In the genomic region with DNA sequence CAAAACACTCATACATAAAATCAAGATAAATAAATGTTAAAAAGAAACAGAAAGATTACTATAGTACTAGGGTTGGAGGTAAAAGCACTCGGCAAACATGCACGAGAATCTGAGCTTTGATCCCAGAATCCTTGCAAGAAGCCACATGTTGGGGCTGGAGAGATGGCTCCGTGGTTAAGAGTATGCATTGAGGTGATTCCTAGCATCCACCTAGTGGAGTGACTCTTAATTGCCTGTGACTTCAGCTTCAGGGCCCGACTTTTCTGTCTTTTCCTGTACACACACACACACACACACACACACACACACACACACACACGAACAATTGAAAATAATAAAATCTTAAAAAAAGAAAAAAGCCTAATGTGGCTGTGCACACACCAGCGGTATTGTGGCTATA, we compare ENCODE assay signal across 27 mouse cellular contexts. TPM values are rescaled to one million over a fixed set of nuclear protein-coding genes. Genes with fewer than 3 reads are reported as not detected.
DNase-seq lines count a peak whose midpoint lies in the region; ATAC-seq and TF ChIP-seq lines count a peak whose summit lies in the region.
"Had no signal": no experiment of that assay in that cellular context is flagged by ENCODE, and none has a peak within 500 bp of the region (broad histone marks: within the 10 kb centered on the region; RNA-seq: fewer than 3 reads in every experiment).

No protein-coding gene starts in this region.

- TF ChIP-seq CTCF in stomach, postnatal 0 days (IDR thresholded peaks at IDR 0.05; ENCODE audit: low read depth): peak; percentile 21; the same call in 1 of the 2 replicates

- intact Hi-C loops in left cerebral cortex, postnatal 10 days (cut with DNase I): no loop called here

- 56% methylated on average over 6 of the region's 6 CpGs for WGBS in stomach, postnatal 0 days

- peak overlapping the region; percentile 42 for H3K4me3 ChIP-seq in megakaryocyte, embryonic 14.5 days (replicated peaks)
- H3K4me3 ChIP-seq in stomach, postnatal 0 days (ENCODE audit: low read depth, low read length): no peak overlapping the region
- H3K4me3 ChIP-seq: embryonic facial prominence, embryonic 10.5 days; embryonic facial prominence, embryonic 12.5 days; forebrain, embryonic 13.5 days; forebrain, embryonic 15.5 days had no signal

- no peaks in the 10 kb centered on the region for H3K36me3 ChIP-seq in megakaryocyte, embryonic 14.5 days (replicated peaks; ENCODE audit: low read length)
- no peaks in the 10 kb centered on the region for H3K36me3 ChIP-seq in stomach, postnatal 0 days (ENCODE audit: control insufficient read depth, insufficient read depth, low read length)
- H3K36me3 ChIP-seq: embryonic facial prominence, embryonic 10.5 days; embryonic facial prominence, embryonic 12.5 days; forebrain, embryonic 15.5 days; G1E had no signal

- no peak overlapping the region for H3K27ac ChIP-seq in stomach, postnatal 0 days (replicated peaks)
- H3K27ac ChIP-seq: embryonic facial prominence, embryonic 10.5 days; embryonic facial prominence, embryonic 12.5 days; forebrain, embryonic 13.5 days; forebrain, embryonic 15.5 days had no signal

- DNase-seq in R1 (ENCODE audit: low read depth, low spot score): peak; percentile 53
- DNase-seq in stomach, postnatal 0 days (ENCODE audit: low spot score): no peak
- no peak for DNase-seq in left cerebral cortex, postnatal 10 days (ENCODE audit: extremely low spot score in 1 of 2, low spot score in 2 of 2)
- DNase-seq in urinary bladder, postnatal 36 days (ENCODE audit: low spot score in 2 of 2): no peak
- DNase-seq: adrenal gland, adult 8-10 months; adrenal gland, postnatal 14 days; adrenal gland, postnatal 36 days; cerebellum, adult 11-12 months; cerebellum, adult 2 months; cerebellum, adult 9-10 months; cerebellum, postnatal 10 days; cerebellum, postnatal 25 days; forebrain, postnatal 0 days had no signal

- TF ChIP-seq EP300 in stomach, postnatal 0 days (optimal IDR thresholded peaks at IDR 0.05): no peak

- no peaks in the 10 kb centered on the region for H3K9me3 ChIP-seq in megakaryocyte, embryonic 14.5 days
- no peaks in the 10 kb centered on the region for H3K9me3 ChIP-seq in stomach, postnatal 0 days (ENCODE audit: control insufficient read depth, low read length)
- H3K9me3 ChIP-seq: embryonic facial prominence, embryonic 10.5 days; embryonic facial prominence, embryonic 12.5 days; forebrain, embryonic 13.5 days; forebrain, embryonic 15.5 days; G1E had no signal

- no peak overlapping the region for H3K4me2 ChIP-seq in stomach, postnatal 0 days (replicated peaks; ENCODE audit: low read depth)
- H3K4me2 ChIP-seq: embryonic facial prominence, embryonic 12.5 days; forebrain, embryonic 13.5 days; forebrain, embryonic 15.5 days had no signal

- no peak for ATAC-seq in megakaryocyte, adult 5-6 weeks (ENCODE audit: poor library complexity, severe bottlenecking)
- no peak for ATAC-seq in stomach, postnatal 0 days (ENCODE audit: low FRiP score, low TSS enrichment)
- ATAC-seq: activated CD4-positive, CD25-positive, alpha-beta regulatory T cell, adult 4 months; forebrain, embryonic 13.5 days; forebrain, embryonic 15.5 days; forebrain, postnatal 0 days; Patski had no signal

- H3K27me3 ChIP-seq in megakaryocyte, embryonic 14.5 days (replicated peaks): no peaks in the 10 kb centered on the region
- H3K27me3 ChIP-seq in stomach, postnatal 0 days (ENCODE audit: control insufficient read depth, insufficient read depth, low read length): no peaks in the 10 kb centered on the region
- H3K27me3 ChIP-seq: embryonic facial prominence, embryonic 12.5 days; forebrain, embryonic 13.5 days; forebrain, embryonic 15.5 days; Patski had no signal

- no peak overlapping the region for H3K9ac ChIP-seq in stomach, postnatal 0 days (ENCODE audit: low read length)
- H3K9ac ChIP-seq: embryonic facial prominence, embryonic 12.5 days; forebrain, embryonic 13.5 days; forebrain, embryonic 15.5 days; forebrain, postnatal 0 days had no signal

- H3K4me1 ChIP-seq in megakaryocyte, embryonic 14.5 days: no peaks in the 10 kb centered on the region; the same call in 1 of the 2 replicates
- no peaks in the 10 kb centered on the region for H3K4me1 ChIP-seq in stomach, postnatal 0 days (replicated peaks; ENCODE audit: control insufficient read depth, insufficient read depth)
- H3K4me1 ChIP-seq: embryonic facial prominence, embryonic 10.5 days; embryonic facial prominence, embryonic 12.5 days; forebrain, embryonic 13.5 days; forebrain, embryonic 15.5 days had no signal

RNA-seq across cellular contexts. Expression of a gene that starts 20.4 kb away (rescaled TPM):
- not detected in 2 replicates for polyA plus RNA-seq in megakaryocyte, embryonic 14.5 days (2012; ENCODE audit: insufficient read depth, low replicate concordance)
- total RNA-seq in megakaryocyte, adult 5-6 weeks (2015): not detected in 2 replicates
- not detected in 2 replicates for total RNA-seq in megakaryocyte, adult 5-6 weeks (2017)
- polyA plus RNA-seq in stomach, postnatal 0 days (2015; fragmentation: Nextera tagmentation; extraction: Ambion mirVana): 15.0 and 17.6 TPM in 2 replicates
- total RNA-seq in left cerebral cortex, postnatal 10 days (2021): not detected
- total RNA-seq: adrenal gland, adult 18-20 months; adrenal gland, adult 8-10 months; adrenal gland, postnatal 14 days; adrenal gland, postnatal 36 days; forebrain, postnatal 0 days; G1E had no signal
- polyA plus RNA-seq: C2C12; cerebellum, adult 2 months; cortical plate, adult 2 months; embryonic facial prominence, embryonic 10.5 days; forebrain, embryonic 11.5 days; forebrain, embryonic 13.5 days; forebrain, embryonic 15.5 days; forebrain, postnatal 0 days; G1E; Patski had no signal

RNA-seq across cellular contexts. Expression of a gene that starts 34.1 kb away (rescaled TPM):
- not detected in 2 replicates for polyA plus RNA-seq in megakaryocyte, embryonic 14.5 days (2012; ENCODE audit: insufficient read depth, low replicate concordance)
- total RNA-seq in megakaryocyte, adult 5-6 weeks (2015): not detected in 2 replicates
- total RNA-seq in megakaryocyte, adult 5-6 weeks (2017): not detected in 2 replicates
- polyA plus RNA-seq in stomach, postnatal 0 days (2015; fragmentation: Nextera tagmentation; extraction: Ambion mirVana): not detected in 2 replicates
- not detected for total RNA-seq in left cerebral cortex, postnatal 10 days (2021)
- total RNA-seq: adrenal gland, adult 18-20 months; adrenal gland, adult 8-10 months; adrenal gland, postnatal 14 days; adrenal gland, postnatal 36 days; forebrain, postnatal 0 days; G1E had no signal
- polyA plus RNA-seq: activated CD4-positive, CD25-positive, alpha-beta regulatory T cell, adult 4 months; C2C12; cerebellum, adult 2 months; cortical plate, adult 2 months; embryonic facial prominence, embryonic 10.5 days; embryonic facial prominence, embryonic 12.5 days; embryonic facial prominence, embryonic 14.5 days; forebrain, embryonic 11.5 days; forebrain, embryonic 13.5 days; forebrain, embryonic 15.5 days; forebrain, postnatal 0 days; G1E; Patski had no signal
